Mouse (Mus musculus): ENCODE data around the gene Ptprd.
A peak's percentile ranks its signal among the peaks of the same experiment; 100 is the strongest.

The Ptprd gene

GRCm38 (mm10) chr4:77558404-77559202 lies 653.2 kb downstream of the Ptprd start:
- DNase-seq (ENCODE audit: low read depth, low spot score), result peak; percentile 23

GRCm38 (mm10) chr4:77555841-77556240 lies 655.9 kb downstream of the Ptprd start:
- no peak for DNase-seq (ENCODE audit: low read depth, low spot score)

- no peak for DNase-seq (ENCODE audit: low read depth, low spot score)
Measured at GRCm38 (mm10) chr4:77537843-77538242, 673.9 kb downstream of the Ptprd start.

- no peak for DNase-seq (ENCODE audit: low read depth, low spot score)
Measured at GRCm38 (mm10) chr4:77537336-77537735, 674.4 kb downstream of the Ptprd start.

- DNase-seq (ENCODE audit: low read depth, low spot score), result no peak
Measured at GRCm38 (mm10) chr4:77535601-77536000, 676.2 kb downstream of the Ptprd start.

GRCm38 (mm10) chr4:77534553-77534952 lies 677.2 kb downstream of the Ptprd start:
- DNase-seq (ENCODE audit: low read depth, low spot score), result no peak

GRCm38 (mm10) chr4:77519166-77519565 lies 692.6 kb downstream of the Ptprd start:
- DNase-seq (ENCODE audit: low read depth, low spot score), result peak; percentile 11

- DNase-seq (ENCODE audit: low read depth, low spot score), result no peak
Measured at GRCm38 (mm10) chr4:77513914-77514628, 697.7 kb downstream of the Ptprd start.

GRCm38 (mm10) chr4:77513041-77513440 lies 698.7 kb downstream of the Ptprd start:
- no peak for DNase-seq (ENCODE audit: low read depth, low spot score)

- DNase-seq (ENCODE audit: low read depth, low spot score), result no peak
Measured at GRCm38 (mm10) chr4:77454049-77454448, 757.7 kb downstream of the Ptprd start.

- no peak for DNase-seq (ENCODE audit: low read depth, low spot score)
Measured at GRCm38 (mm10) chr4:77399146-77399545, 812.6 kb downstream of the Ptprd start.

GRCm38 (mm10) chr4:77361728-77362127 lies 850.0 kb downstream of the Ptprd start:
- DNase-seq (ENCODE audit: low read depth, low spot score), result no peak

- no peak for DNase-seq (ENCODE audit: low read depth, low spot score)
Measured at GRCm38 (mm10) chr4:77327198-77327597, 884.6 kb downstream of the Ptprd start.

GRCm38 (mm10) chr4:77317060-77317680 lies 894.6 kb downstream of the Ptprd start:
- DNase-seq (ENCODE audit: low read depth, low spot score), result no peak

- no peak for DNase-seq (ENCODE audit: low read depth, low spot score)
Measured at GRCm38 (mm10) chr4:77316644-77317043, 895.1 kb downstream of the Ptprd start.

GRCm38 (mm10) chr4:77310127-77310788 lies 901.5 kb downstream of the Ptprd start:
- no peak for DNase-seq (ENCODE audit: low read depth, low spot score)

- no peak for DNase-seq (ENCODE audit: low read depth, low spot score)
Measured at GRCm38 (mm10) chr4:77283423-77283822, 928.3 kb downstream of the Ptprd start.

- no peak for DNase-seq (ENCODE audit: low read depth, low spot score)
Measured at GRCm38 (mm10) chr4:77277913-77278312, 933.8 kb downstream of the Ptprd start.

- DNase-seq (ENCODE audit: low read depth, low spot score), result no peak
Measured at GRCm38 (mm10) chr4:77259972-77260290, 951.8 kb downstream of the Ptprd start.

- DNase-seq (ENCODE audit: low read depth, low spot score), result no peak
Measured at GRCm38 (mm10) chr4:77259250-77259971, 952.4 kb downstream of the Ptprd start.

GRCm38 (mm10) chr4:77251188-77251587 lies 960.6 kb downstream of the Ptprd start:
- DNase-seq (ENCODE audit: low read depth, low spot score), result no peak

All from retina, adult 2 months (tissue).